Mouse (Mus musculus) adrenal gland, postnatal 14 days (tissue): ENCODE data around the gene Ppp1r13b. TPM values are rescaled to one million over a fixed set of nuclear protein-coding genes. Genes with fewer than 3 reads are reported as not detected.
A peak's percentile ranks its signal among the peaks of the same experiment; 100 is the strongest.
"Not testable (repeated sequence)": the region's sequence is repeated elsewhere in the genome, so short reads cannot be mapped to it uniquely, and the experiment has no call there.

Experiments used
- DNase-seq: peaks from one replicate; pipeline ENCODE4 v3.0.0; 2021; ENCODE audit warnings: mixed read lengths
- long read RNA-seq, 2 experiments: library from polyadenylated mRNA; stranded (forward); transcript quantifications; one replicate each; pipeline ENCODE4 v2.0.0; 2021
- total RNA-seq: library from RNA; stranded (reverse); gene quantifications from 2 replicates; pipeline ENCODE4 v1.2.3, GENCODE M21; 2021

Ppp1r13b gene
- 17.5 and 22.0 TPM in 2 replicates for total RNA-seq
- long read RNA-seq, experiment 1, full-length matches to known transcripts, result 1 of 18 reads
- long read RNA-seq, experiment 1, partial matches to known transcripts, result 4 of 18 reads
- long read RNA-seq, experiment 1, other reads (novel, unspliced or antisense), result 13 of 18 reads
- long read RNA-seq, experiment 2, partial matches to known transcripts, result 5 of 21 reads
- long read RNA-seq, experiment 2, other reads (novel, unspliced or antisense), result 16 of 21 reads

- DNase-seq, result peak; percentile 96
Observed at GRCm38 (mm10) chr12:111907970-111908681, at the start of gene Ppp1r13b. Ppp1r13b (minus strand) TSS chr12:111908110.

- no peak for DNase-seq
Observed at GRCm38 (mm10) chr12:111956173-111956572, 48.3 kb upstream of the Ppp1r13b start.

- DNase-seq, result no peak
Observed at GRCm38 (mm10) chr12:111951701-111952100, 43.8 kb upstream of the Ppp1r13b start.

GRCm38 (mm10) chr12:111950486-111950885, 42.6 kb upstream of the Ppp1r13b start:
- no peak for DNase-seq

GRCm38 (mm10) chr12:111946716-111947115, 38.8 kb upstream of the Ppp1r13b start:
- DNase-seq, result peak; percentile 75

- DNase-seq, result not testable (repeated sequence)
Observed at GRCm38 (mm10) chr12:111945765-111946655, 38.1 kb upstream of the Ppp1r13b start.

GRCm38 (mm10) chr12:111945115-111945514, 37.2 kb upstream of the Ppp1r13b start:
- peak; percentile 59 for DNase-seq

GRCm38 (mm10) chr12:111944065-111944987, 36.4 kb upstream of the Ppp1r13b start:
- peak; percentile 45 for DNase-seq

GRCm38 (mm10) chr12:111943421-111944064, 35.6 kb upstream of the Ppp1r13b start:
- no peak for DNase-seq

GRCm38 (mm10) chr12:111938623-111939177, 30.8 kb upstream of the Ppp1r13b start:
- DNase-seq, result no peak

GRCm38 (mm10) chr12:111936706-111937550, 29.0 kb upstream of the Ppp1r13b start:
- peak; percentile 71 for DNase-seq

GRCm38 (mm10) chr12:111933971-111934370, 26.1 kb upstream of the Ppp1r13b start:
- DNase-seq, result no peak

- DNase-seq, result peak; percentile 84
Observed at GRCm38 (mm10) chr12:111933032-111933704, 25.3 kb upstream of the Ppp1r13b start.

- DNase-seq, result no peak
Observed at GRCm38 (mm10) chr12:111932513-111932912, 24.6 kb upstream of the Ppp1r13b start.

- DNase-seq, result no peak
Observed at GRCm38 (mm10) chr12:111931411-111932025, 23.6 kb upstream of the Ppp1r13b start.

- DNase-seq, result no peak
Observed at GRCm38 (mm10) chr12:111928411-111928966, 20.6 kb upstream of the Ppp1r13b start.

GRCm38 (mm10) chr12:111927338-111927737, 19.4 kb upstream of the Ppp1r13b start:
- no peak for DNase-seq

GRCm38 (mm10) chr12:111923117-111923516, 15.2 kb upstream of the Ppp1r13b start:
- no peak for DNase-seq
